Mouse (Mus musculus): ENCODE results near the gene Gm9913. TPM values are rescaled to one million over a fixed set of nuclear protein-coding genes. Genes with fewer than 3 reads are reported as not detected.

Gm9913 gene
- polyA plus RNA-seq, 1 experiment from 2014 or later: 0.29 TPM

- H3K36me3 ChIP-seq (replicated peaks; ENCODE audit: control insufficient read depth, insufficient read depth, low read depth, low read length): no peaks in the 10 kb centered on the region
- 0 out of 2 replicates have a peak, but pooled peaks cover 3% of the 10 kb centered on the region for H3K4me1 ChIP-seq (ENCODE audit: control insufficient read depth, insufficient read depth, low read length)
- DNase-seq (ENCODE audit: low spot score): no peak
Measured at GRCm38 (mm10) chr2:125501526-125501925, 3.4 kb upstream of the Gm9913 start.

GRCm38 (mm10) chr2:125505746-125506315, 942 bp downstream of the Gm9913 start:
- Histone ChIP-seq H3K4me3 (ENCODE audit: low read depth, low read length) (peak overlapping the region; percentile 70), H3K27ac (replicated peaks; ENCODE audit: low read depth, low read length) (peak overlapping the region; percentile 76), H3K9ac (replicated peaks; ENCODE audit: low read length) (peak overlapping the region; percentile 85), H3K36me3 (replicated peaks; ENCODE audit: control insufficient read depth, insufficient read depth, low read depth, low read length) (no peaks in the 10 kb centered on the region), H3K27me3 (ENCODE audit: control insufficient read depth, insufficient read depth, low read length) (no peaks in the 10 kb centered on the region), H3K9me3 (replicated peaks; ENCODE audit: control insufficient read depth, low read length) (no peaks in the 10 kb centered on the region), H3K4me1 (ENCODE audit: control insufficient read depth, insufficient read depth, low read length) (0 out of 2 replicates have a peak, but pooled peaks cover 3% of the 10 kb centered on the region), H3K4me2 (ENCODE audit: low read depth, low read length) (peak overlapping the region; percentile 95)
- peak; percentile 86 for ATAC-seq (replicated peaks; ENCODE audit: insufficient number of reproducible peaks, low FRiP score, low TSS enrichment, low read depth)
- DNase-seq (ENCODE audit: low spot score): peak; percentile 71
- under 1% methylated on average over 48 of the region's 48 CpGs for WGBS

More at GRCm38 (mm10) chr2:125501526-125501925, 3.4 kb upstream of the Gm9913 start:
- Histone ChIP-seq H3K27ac (replicated peaks; ENCODE audit: low read depth, low read length) (no peak overlapping the region), H3K9me3 (replicated peaks; ENCODE audit: control insufficient read depth, low read length) (no peaks in the 10 kb centered on the region), H3K27me3 (ENCODE audit: control insufficient read depth, insufficient read depth, low read length) (no peaks in the 10 kb centered on the region), H3K4me3 (ENCODE audit: low read depth, low read length) (no peak overlapping the region), H3K4me2 (ENCODE audit: low read depth, low read length) (no peak overlapping the region), H3K9ac (replicated peaks; ENCODE audit: low read length) (no peak overlapping the region)
- ATAC-seq (replicated peaks; ENCODE audit: insufficient number of reproducible peaks, low FRiP score, low TSS enrichment, low read depth): no peak

GRCm38 (mm10) chr2:125506316-125507054, 1.6 kb downstream of the Gm9913 start:
- Histone ChIP-seq H3K36me3 (replicated peaks; ENCODE audit: control insufficient read depth, insufficient read depth, low read depth, low read length) (no peaks in the 10 kb centered on the region), H3K4me2 (ENCODE audit: low read depth, low read length) (peak overlapping the region; percentile 95), H3K9ac (replicated peaks; ENCODE audit: low read length) (peak overlapping the region; percentile 85), H3K27me3 (ENCODE audit: control insufficient read depth, insufficient read depth, low read length) (no peaks in the 10 kb centered on the region), H3K4me3 (ENCODE audit: low read depth, low read length) (peak overlapping the region; percentile 70), H3K9me3 (replicated peaks; ENCODE audit: control insufficient read depth, low read length) (no peaks in the 10 kb centered on the region), H3K4me1 (ENCODE audit: control insufficient read depth, insufficient read depth, low read length) (0 out of 2 replicates have a peak, but pooled peaks cover 3% of the 10 kb centered on the region), H3K27ac (replicated peaks; ENCODE audit: low read depth, low read length) (peak overlapping the region; percentile 76)
- peak; percentile 90 for ATAC-seq (replicated peaks; ENCODE audit: insufficient number of reproducible peaks, low FRiP score, low TSS enrichment, low read depth)
- WGBS: 1% methylated on average over 37 of the region's 37 CpGs
- peak; percentile 86 for DNase-seq (ENCODE audit: low spot score)

- Histone ChIP-seq H3K9me3 (replicated peaks; ENCODE audit: control insufficient read depth, low read length) (no peaks in the 10 kb centered on the region), H3K4me2 (ENCODE audit: low read depth, low read length) (peak within 1 kb of the TSS; percentile 95), H3K4me1 (ENCODE audit: control insufficient read depth, insufficient read depth, low read length) (0 out of 2 replicates have a peak, but pooled peaks cover 3% of the 10 kb centered on the region), H3K27ac (replicated peaks; ENCODE audit: low read depth, low read length) (peak within 1 kb of the TSS; percentile 73; the same call in 1 of the 2 replicates), H3K36me3 (replicated peaks; ENCODE audit: control insufficient read depth, insufficient read depth, low read depth, low read length) (no peaks in the 10 kb centered on the region), H3K27me3 (ENCODE audit: control insufficient read depth, insufficient read depth, low read length) (no peaks in the 10 kb centered on the region), H3K9ac (replicated peaks; ENCODE audit: low read length) (peak within 1 kb of the TSS; percentile 85), H3K4me3 (ENCODE audit: low read depth, low read length) (peak within 1 kb of the TSS; percentile 70)
- ATAC-seq (replicated peaks; ENCODE audit: insufficient number of reproducible peaks, low FRiP score, low TSS enrichment, low read depth) (no peak), DNase-seq (ENCODE audit: low spot score) (no peak)
- WGBS: 81% methylated on average over 4 of the region's 4 CpGs
Measured at GRCm38 (mm10) chr2:125507893-125508292, 3.0 kb downstream of the Gm9913 start, which contains the start of gene Fbn1. TSS of gene Fbn1 (minus strand) at chr2:125507993.

- no peak overlapping the region for H3K9ac ChIP-seq (replicated peaks; ENCODE audit: low read length)
- H3K27ac ChIP-seq (replicated peaks; ENCODE audit: low read depth, low read length): no peak overlapping the region
- no peaks in the 10 kb centered on the region for H3K9me3 ChIP-seq (replicated peaks; ENCODE audit: control insufficient read depth, low read length)
- H3K4me1 ChIP-seq (ENCODE audit: control insufficient read depth, insufficient read depth, low read length): 0 out of 2 replicates have a peak, but pooled peaks cover 3% of the 10 kb centered on the region
- ATAC-seq (replicated peaks; ENCODE audit: insufficient number of reproducible peaks, low FRiP score, low TSS enrichment, low read depth) (no peak), DNase-seq (ENCODE audit: low spot score) (no peak)
- no peaks in the 10 kb centered on the region for H3K27me3 ChIP-seq (ENCODE audit: control insufficient read depth, insufficient read depth, low read length)
- 93% methylated on average over 5 of the region's 5 CpGs for WGBS
- no peak overlapping the region for H3K4me2 ChIP-seq (ENCODE audit: low read depth, low read length)
- H3K4me3 ChIP-seq (ENCODE audit: low read depth, low read length): no peak overlapping the region
- H3K36me3 ChIP-seq (replicated peaks; ENCODE audit: control insufficient read depth, insufficient read depth, low read depth, low read length): no peaks in the 10 kb centered on the region
Measured at GRCm38 (mm10) chr2:125508381-125508780, 3.5 kb downstream of the Gm9913 start.

GRCm38 (mm10) chr2:125510752-125511151, 5.9 kb downstream of the Gm9913 start:
- 35% methylated on average over 2 of the region's 2 CpGs for WGBS
- DNase-seq (ENCODE audit: low spot score) (no peak), ATAC-seq (replicated peaks; ENCODE audit: insufficient number of reproducible peaks, low FRiP score, low TSS enrichment, low read depth) (no peak)
- no peak overlapping the region for H3K27ac ChIP-seq (replicated peaks; ENCODE audit: low read depth, low read length)
- H3K36me3 ChIP-seq (replicated peaks; ENCODE audit: control insufficient read depth, insufficient read depth, low read depth, low read length): no peaks in the 10 kb centered on the region
- no peak overlapping the region for H3K4me3 ChIP-seq (ENCODE audit: low read depth, low read length)
- H3K9me3 ChIP-seq (replicated peaks; ENCODE audit: control insufficient read depth, low read length): no peaks in the 10 kb centered on the region
- H3K4me1 ChIP-seq (ENCODE audit: control insufficient read depth, insufficient read depth, low read length): no peaks in the 10 kb centered on the region
- H3K27me3 ChIP-seq (ENCODE audit: control insufficient read depth, insufficient read depth, low read length): no peaks in the 10 kb centered on the region
- no peak overlapping the region for H3K9ac ChIP-seq (replicated peaks; ENCODE audit: low read length)
- no peak overlapping the region for H3K4me2 ChIP-seq (ENCODE audit: low read depth, low read length)

GRCm38 (mm10) chr2:125511898-125512297, 7.0 kb downstream of the Gm9913 start:
- Histone ChIP-seq H3K36me3 (replicated peaks; ENCODE audit: control insufficient read depth, insufficient read depth, low read depth, low read length) (no peaks in the 10 kb centered on the region), H3K27ac (replicated peaks; ENCODE audit: low read depth, low read length) (no peak overlapping the region), H3K4me1 (ENCODE audit: control insufficient read depth, insufficient read depth, low read length) (no peaks in the 10 kb centered on the region; the same call in 1 of the 2 replicates), H3K9ac (replicated peaks; ENCODE audit: low read length) (no peak overlapping the region), H3K9me3 (replicated peaks; ENCODE audit: control insufficient read depth, low read length) (no peaks in the 10 kb centered on the region), H3K4me2 (ENCODE audit: low read depth, low read length) (no peak overlapping the region), H3K27me3 (ENCODE audit: control insufficient read depth, insufficient read depth, low read length) (no peaks in the 10 kb centered on the region), H3K4me3 (ENCODE audit: low read depth, low read length) (no peak overlapping the region)
- DNase-seq (ENCODE audit: low spot score): no peak
- WGBS: 85% methylated on average over 4 of the region's 4 CpGs
- ATAC-seq (replicated peaks; ENCODE audit: insufficient number of reproducible peaks, low FRiP score, low TSS enrichment, low read depth): no peak

- Histone ChIP-seq H3K9me3 (replicated peaks; ENCODE audit: control insufficient read depth, low read length) (no peaks in the 10 kb centered on the region), H3K9ac (replicated peaks; ENCODE audit: low read length) (no peak overlapping the region), H3K27ac (replicated peaks; ENCODE audit: low read depth, low read length) (no peak overlapping the region), H3K4me3 (ENCODE audit: low read depth, low read length) (no peak overlapping the region), H3K4me2 (ENCODE audit: low read depth, low read length) (no peak overlapping the region), H3K4me1 (ENCODE audit: control insufficient read depth, insufficient read depth, low read length) (no peaks in the 10 kb centered on the region; the same call in 1 of the 2 replicates), H3K36me3 (replicated peaks; ENCODE audit: control insufficient read depth, insufficient read depth, low read depth, low read length) (no peaks in the 10 kb centered on the region), H3K27me3 (ENCODE audit: control insufficient read depth, insufficient read depth, low read length) (no peaks in the 10 kb centered on the region)
- WGBS: 75% methylated on average over 4 of the region's 4 CpGs
- ATAC-seq (replicated peaks; ENCODE audit: insufficient number of reproducible peaks, low FRiP score, low TSS enrichment, low read depth) (no peak), DNase-seq (ENCODE audit: low spot score) (no peak)
Measured at GRCm38 (mm10) chr2:125512544-125512943, 7.7 kb downstream of the Gm9913 start.
